Mouse (Mus musculus): ENCODE measurements around the gene Uqcr11.

The Uqcr11 gene

DNA sequence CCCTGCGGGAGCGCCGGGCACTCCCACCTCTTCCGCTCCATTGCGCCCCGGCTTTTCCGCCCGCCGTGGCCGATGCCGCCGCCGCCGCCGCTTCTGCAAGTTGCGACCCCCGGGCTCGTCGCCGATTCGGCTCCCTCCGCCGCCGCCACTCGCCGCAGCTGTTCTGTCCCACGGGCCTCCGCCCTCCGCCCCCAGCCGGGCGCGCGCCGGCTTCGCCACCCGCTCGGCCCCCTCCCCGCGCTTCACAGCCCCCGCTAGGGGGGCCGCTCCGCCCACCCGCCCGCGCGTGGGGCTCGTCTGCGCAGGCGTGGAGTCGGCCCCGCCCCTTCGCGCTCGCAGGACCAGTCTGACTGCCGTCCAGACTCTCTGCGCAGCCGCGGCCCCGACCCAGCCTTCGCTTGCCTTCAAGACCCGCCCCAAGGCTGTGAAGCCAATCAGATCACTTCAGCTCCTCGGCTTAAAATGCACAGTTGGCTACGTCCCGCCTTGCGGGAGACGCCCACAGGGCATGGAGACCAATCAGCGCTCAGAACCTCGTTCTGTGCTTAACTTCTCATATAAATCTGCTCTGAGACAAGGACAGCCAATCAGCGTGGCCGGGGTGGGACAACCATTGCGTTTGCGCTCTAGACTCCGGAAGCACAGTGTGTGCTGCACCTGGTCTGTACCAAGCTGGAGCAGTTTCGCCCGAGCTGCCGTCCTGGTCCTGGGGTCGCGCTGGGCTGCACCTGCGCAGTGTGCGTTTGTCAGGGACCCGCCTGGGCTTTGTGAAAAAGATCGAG is 7.2 kb downstream of the Uqcr11 start, which contains the start of gene Mbd3:
TSS of gene Mbd3 (minus strand) at position 360 of the 782 bp plus-strand sequence.
- DNase-seq (ENCODE audit: low spot score in 2 of 2): peak; percentile 99 to 100

GRCm38 (mm10) chr10:80398719-80399190 is 7.9 kb downstream of the Uqcr11 start:
- peak; percentile 96 to 98 for DNase-seq (ENCODE audit: low spot score in 2 of 2)

- DNase-seq (ENCODE audit: low spot score in 2 of 2): no peak
Observed at GRCm38 (mm10) chr10:80398174-80398535, 8.5 kb downstream of the Uqcr11 start.

DNA sequence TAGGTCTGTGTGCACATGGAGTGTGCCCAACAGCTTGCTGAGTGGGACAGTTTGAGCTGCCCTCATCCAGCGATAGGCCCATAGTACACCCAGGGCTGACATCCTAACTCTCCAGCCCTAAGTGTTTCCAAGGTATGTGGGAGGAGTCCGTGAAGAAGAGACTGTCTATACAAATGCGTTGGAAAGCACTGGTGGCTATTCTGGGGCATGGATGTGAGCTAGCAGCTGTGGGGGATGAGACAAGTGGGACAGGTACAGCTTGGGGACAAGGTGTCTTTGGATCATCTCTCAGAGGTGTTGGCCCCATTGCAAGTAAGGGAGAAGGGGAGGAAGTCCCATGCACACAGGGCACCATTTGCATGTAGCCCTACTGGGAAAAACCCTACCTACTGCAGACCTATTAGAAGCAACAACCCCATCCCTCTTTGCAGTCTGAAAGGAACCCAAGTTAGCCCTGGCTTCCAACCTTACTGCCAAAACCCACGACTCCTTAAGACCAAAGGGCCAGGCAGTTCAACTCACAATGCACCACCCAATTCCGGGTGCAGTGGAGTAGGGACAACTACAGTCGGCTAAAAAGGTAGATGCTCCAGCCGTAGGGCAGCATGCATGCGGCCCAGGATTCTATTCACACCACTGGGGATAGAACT is 9.0 kb downstream of the Uqcr11 start:
- no peak for DNase-seq (ENCODE audit: low spot score in 2 of 2)

DNA sequence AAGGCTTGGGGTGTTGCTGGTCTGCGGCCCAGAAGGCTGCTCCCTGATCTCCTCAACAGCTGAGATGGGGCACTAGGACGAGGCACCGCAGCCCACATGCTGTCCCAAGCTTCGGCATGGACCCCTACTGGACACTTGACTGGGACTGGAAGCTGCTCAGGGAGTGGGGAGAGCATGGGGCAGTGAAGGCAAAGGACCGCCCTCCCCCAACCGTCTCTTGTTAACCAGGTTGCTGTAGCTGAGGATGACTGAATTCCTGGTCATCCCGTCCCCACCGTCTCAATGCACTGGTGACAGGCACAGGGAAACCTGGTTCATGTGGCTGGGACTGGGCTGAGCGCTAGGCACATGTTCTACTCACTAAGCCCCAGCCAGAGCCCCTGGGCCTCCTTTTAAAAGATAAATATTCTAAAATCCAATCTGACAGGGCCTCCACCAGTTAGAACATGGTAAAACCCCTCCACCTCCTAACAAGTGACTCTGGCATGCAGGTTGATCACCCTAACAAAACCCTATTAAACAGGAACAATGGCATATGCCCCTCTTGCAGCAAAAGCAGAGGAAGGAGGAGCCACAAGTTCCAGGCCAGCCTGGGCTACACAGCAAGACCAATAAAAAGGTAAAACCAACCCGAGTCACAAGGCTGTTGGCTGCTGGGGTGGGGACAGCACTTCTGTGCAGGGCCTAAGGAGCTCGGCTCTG is 9.7 kb downstream of the Uqcr11 start:
- no peak for DNase-seq (ENCODE audit: low spot score in 2 of 2)

DNA sequence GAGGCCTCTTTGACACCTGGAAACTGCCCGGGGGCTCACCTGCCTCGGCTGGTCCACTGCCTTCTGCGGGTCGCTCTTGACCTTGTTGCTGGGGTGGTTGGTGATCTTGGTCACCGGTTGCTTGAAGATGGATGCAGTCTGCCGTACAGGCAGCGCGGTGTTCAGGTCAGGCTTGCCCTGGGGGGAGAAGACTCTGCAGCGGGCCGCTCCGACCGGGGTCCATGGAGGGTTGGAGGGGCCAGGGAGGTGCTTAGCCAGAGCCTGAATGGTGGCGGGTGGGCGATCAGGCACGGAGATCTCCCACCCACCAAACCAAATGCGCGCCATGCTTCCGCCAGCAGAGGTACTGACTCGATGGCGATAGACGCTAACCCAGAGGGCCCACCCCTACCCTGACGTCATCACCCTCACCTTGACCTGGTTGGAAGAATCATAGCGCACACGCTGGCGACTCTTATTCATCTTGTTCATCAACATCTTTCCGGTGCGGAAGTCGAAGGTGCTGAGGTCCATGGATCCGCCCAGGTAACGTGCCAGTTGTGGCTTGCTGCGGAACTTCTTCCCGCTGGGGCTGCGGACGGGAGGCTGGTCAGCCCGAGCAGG is 11.5 kb downstream of the Uqcr11 start:
- no peak for DNase-seq (ENCODE audit: low spot score in 2 of 2)

DNA sequence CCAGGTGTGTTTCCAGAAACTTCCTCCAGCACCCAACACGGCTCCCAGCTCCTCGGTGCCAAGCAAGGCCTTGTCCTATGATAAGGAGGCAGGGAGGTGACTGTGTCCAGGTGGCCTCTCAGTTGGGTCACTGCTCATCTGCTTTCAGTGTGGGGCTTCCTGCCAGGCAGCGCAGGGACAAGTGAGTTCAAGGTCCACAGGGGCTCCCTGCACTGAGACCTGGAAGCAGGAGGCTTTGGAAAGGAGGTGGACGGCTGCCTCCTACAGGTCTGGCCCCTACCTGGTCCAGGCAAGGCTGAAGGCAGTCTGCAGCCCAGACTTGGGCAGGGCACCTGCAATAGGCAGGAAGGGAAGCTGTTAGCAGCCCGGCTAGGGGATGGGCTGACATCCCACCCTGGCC is 13.9 kb downstream of the Uqcr11 start:
- DNase-seq (ENCODE audit: low spot score in 2 of 2): no peak

DNA sequence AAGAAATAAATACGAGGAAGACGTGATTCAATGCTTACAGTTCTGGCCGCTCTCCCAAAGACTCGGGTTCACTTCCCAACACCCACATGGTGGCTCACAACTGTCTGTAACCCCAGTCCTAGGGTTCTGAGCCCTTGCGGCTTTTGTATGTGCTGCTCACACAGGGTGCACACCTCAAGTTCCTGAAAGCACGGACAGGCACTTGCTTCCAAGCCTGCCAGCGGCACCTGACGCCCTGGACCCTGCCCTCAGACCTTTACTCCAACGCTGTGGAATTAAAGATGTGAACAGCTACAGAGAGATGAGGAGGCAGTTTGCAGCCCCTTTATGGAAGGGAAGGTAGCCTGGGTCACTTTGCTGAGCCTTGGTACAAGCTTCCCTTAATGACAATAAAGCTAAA is 15.9 kb downstream of the Uqcr11 start:
- DNase-seq (ENCODE audit: low spot score in 2 of 2): no peak

DNA sequence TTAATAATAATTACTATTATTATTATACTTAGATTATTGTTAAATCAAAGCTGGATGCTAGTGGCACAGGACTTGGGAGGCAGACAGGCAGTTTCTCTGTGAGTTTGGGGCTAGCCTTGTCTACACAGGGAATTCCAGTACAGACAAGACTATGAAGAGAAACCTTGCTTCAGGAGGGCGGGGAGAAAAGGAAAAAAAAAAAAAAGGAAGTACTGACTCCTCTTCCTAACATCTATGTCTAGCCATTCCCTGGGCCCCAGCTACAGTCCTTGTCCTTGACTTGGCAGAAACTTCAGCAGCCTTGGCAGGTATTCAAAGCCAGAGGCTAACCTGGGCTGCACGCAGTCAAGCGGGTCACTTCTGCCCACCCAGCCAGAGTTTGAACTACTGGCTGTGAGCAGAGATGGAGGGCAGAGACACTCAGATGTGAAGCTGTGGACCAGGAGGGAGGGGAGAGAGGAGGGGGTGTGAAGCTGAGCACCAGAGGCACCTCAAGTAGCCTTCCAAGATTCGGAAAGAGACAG is 17.4 kb downstream of the Uqcr11 start:
- DNase-seq (ENCODE audit: low spot score in 2 of 2): no peak

- no peak for DNase-seq (ENCODE audit: low spot score in 2 of 2)
Observed at GRCm38 (mm10) chr10:80388731-80389130, 17.9 kb downstream of the Uqcr11 start.

DNA sequence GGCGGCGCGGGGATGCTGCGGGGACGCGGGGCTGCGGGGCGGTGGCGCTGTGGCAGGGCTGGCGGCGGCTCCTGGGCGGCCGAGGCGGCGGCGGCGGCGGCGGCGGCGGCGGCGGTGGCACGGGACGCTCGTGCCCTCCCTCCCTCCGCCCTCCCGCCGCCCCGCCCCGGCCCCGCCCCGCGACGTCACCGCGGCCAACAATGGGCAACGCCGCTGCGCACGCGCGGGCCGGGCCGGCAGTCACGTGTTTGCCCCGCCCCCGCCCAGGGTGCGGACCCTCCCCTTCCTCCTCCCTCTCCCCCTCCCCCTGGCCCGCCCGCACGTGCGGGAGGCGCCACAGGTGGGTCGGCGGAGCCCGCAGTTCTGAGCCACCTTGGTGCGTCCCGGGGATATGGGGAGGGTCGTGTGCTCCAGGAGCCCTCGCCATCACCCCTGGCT is 19.1 kb downstream of the Uqcr11 start, which contains the start of gene Mex3d:
TSS of gene Mex3d (minus strand) at position 138 of the 438 bp plus-strand sequence.
- peak; percentile 64 to 79 for DNase-seq (ENCODE audit: low spot score in 2 of 2)

DNA sequence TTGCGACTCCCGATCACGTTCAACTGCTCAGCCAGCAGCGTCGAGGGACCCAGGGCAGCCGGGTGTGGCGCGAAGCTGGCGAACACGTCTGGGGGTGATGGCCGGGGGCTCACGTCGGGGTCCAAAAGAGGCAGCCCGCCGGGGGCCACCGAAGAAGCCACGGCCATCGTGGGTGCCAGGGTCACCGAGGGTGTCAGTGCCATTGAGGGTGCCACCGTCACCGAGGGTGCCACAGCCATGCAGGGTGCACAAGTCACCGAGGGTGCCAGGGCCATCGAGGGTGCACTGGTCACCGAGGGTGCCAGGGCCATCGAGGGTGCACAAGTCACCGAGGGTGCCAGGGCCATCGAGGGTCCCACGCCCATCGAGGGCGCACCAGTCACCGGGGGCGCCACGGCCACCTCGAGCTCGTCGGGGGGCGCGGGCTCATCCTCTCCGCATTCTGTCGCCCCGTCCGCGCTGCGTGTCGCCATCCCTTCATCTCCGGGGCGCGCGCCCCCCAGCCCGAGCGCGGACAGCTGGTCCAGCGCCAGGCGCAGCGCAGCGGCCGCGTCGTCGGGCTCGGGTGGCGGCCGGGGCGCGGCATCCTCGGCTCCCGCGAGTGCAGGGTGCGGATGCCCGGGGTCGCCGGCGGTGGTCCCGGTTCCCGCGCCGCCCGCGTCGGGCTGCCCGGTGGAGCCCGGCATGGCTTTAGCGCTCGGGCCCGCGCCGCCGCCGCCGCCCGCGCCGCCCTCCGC is 19.7 kb downstream of the Uqcr11 start:
- no peak for DNase-seq (ENCODE audit: low spot score in 2 of 2)

DNA sequence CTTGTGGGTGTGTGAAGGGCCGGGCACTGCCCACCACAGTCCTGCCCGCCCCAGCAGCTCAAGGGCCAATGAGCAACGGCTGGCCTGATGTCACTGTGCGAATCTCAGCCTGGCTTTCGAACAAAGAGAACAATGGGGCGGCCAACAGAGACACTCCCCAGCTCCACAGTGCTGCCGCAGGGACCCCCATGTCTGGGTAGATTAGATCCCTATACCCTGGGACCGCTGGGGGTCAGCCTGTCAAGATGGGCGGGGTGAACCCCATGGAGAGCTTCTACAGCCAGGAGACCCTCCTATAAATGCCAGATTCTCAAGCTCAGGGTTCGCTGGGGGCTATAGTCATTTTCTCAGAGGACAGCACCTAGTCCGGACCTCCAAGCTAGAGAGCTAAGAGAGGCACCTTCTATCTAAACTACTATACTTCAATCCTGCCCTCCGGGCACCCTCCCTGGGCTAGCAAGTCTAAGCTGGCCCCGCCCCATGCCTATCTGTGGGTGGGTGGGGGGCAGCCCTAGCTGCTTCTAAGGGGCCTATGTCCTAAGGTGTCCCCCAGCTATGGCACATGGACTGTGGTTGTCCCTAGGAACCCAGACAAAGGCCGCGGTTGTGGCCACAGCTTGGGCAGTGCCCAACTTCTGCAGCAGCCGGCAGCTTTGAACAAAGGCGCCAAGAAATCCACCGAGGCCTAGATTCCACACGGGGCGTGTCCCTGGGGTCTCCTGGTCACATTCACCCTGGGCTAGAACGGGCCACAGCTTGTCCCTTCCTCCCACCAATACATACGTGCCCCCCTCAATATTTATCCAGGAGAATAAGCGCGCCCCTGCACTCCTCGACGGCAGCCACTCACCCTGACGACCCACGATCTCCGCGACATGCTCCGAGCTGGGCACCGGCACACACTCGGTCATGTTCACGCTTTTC is 20.6 kb downstream of the Uqcr11 start:
- no peak for DNase-seq (ENCODE audit: low spot score in 2 of 2)

- no peak for DNase-seq (ENCODE audit: low spot score in 2 of 2)
Observed at GRCm38 (mm10) chr10:80385310-80385709, 21.3 kb downstream of the Uqcr11 start.

- DNase-seq (ENCODE audit: low spot score in 2 of 2): no peak
Observed at GRCm38 (mm10) chr10:80384709-80385108, 21.9 kb downstream of the Uqcr11 start.

- no peak for DNase-seq (ENCODE audit: low spot score in 2 of 2)
Observed at GRCm38 (mm10) chr10:80384115-80384639, 22.5 kb downstream of the Uqcr11 start.

DNA sequence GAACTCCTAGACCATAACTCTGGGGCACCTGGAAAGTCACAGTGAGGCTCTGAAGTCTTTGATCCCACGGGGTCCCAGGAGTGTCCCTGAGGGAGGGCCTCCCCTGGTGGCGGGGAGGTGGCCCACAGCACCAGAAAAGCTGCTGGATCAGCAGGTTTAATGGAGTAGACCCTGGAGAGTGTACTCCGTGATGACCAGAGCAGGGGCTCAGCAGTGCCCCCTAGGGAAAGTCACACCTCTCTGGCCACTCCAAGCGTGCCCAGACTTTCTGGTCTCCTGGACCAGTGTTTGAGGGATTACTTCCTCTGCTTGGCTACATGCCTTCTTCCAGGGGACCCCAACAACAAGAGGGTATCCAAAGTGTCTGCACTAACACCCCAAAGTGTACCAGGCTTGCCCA is 23.2 kb downstream of the Uqcr11 start:
- DNase-seq (ENCODE audit: low spot score in 2 of 2): no peak

- no peak for DNase-seq (ENCODE audit: low spot score in 2 of 2)
Observed at GRCm38 (mm10) chr10:80382641-80383365, 23.8 kb downstream of the Uqcr11 start.

- DNase-seq (ENCODE audit: low spot score in 2 of 2): peak in 1 of 2 experiments; percentile 50
Observed at GRCm38 (mm10) chr10:80377716-80378115, 28.9 kb downstream of the Uqcr11 start.

Measured in natural killer cell, adult 2 months (primary cell).